Mouse (Mus musculus) embryonic fibroblast, embryonic 13.5 days (primary cell): ENCODE measurements around the gene Klf7. TPM values are rescaled to one million over a fixed set of nuclear protein-coding genes. Genes with fewer than 3 reads are reported as not detected.

Experiments used
- H3K27ac ChIP-seq: 2 replicates; pipeline ENCODE4 v1.5.1; 2012; ENCODE audit warnings: low read length, control low read depth, inconsistent platforms; ENCODE audit not compliant: insufficient read depth
- H3K4me1 ChIP-seq: 2 replicates; pipeline ENCODE4 v1.6.1; 2011; ENCODE audit warnings: low read length; ENCODE audit not compliant: control insufficient read depth, insufficient read depth
- H3K4me3 ChIP-seq: 2 replicates; pipeline ENCODE4 v1.5.1; 2011; ENCODE audit warnings: mild to moderate bottlenecking, control low read depth, low read length; ENCODE audit not compliant: insufficient read depth
- CTCF ChIP-seq: IDR thresholded peaks from 2 replicates; pipeline ENCODE4 v1.5.1; 2011; ENCODE audit warnings: mild to moderate bottlenecking, control low read depth, low read length, moderate library complexity, borderline replicate concordance; ENCODE audit not compliant: insufficient read depth
- POLR2A ChIP-seq: IDR thresholded peaks from 2 replicates; pipeline ENCODE4 v1.6.1; 2011; ENCODE audit warnings: low read depth, mild to moderate bottlenecking, control low read depth, low read length, moderate library complexity
- polyA plus RNA-seq: library from polyadenylated mRNA; stranded (reverse); fragments of >200 nt; gene quantifications from 2 replicates; pipeline ENCODE4 v1.2.4, GENCODE M21; 2011; ENCODE audit warnings: low read depth; ENCODE audit not compliant: missing spikeins, insufficient read length

Klf7 gene
- polyA plus RNA-seq, 1 experiment: 34.3 TPM

DNA sequence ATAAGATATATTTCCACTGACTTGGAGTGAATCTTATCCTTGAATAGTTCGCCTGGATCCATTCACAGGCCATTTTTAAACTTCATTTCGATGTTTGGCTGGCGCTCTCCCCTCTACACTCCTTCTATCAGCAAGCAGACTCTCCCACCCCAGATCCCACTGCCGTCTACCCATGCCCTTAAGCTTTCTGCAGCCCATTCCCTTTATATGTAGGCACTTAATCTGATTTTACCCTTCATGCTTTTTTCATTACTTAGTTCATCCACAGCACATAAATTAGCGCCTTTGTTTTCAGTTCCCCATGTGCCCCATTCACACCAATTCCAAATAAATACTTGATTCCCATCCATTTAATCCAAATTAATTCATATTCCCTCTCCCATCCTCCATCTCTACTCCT is 48.0 kb downstream of the Klf7 start:
- H3K27ac ChIP-seq: no peak overlapping the region
- no peak overlapping the region for H3K4me3 ChIP-seq
- TF ChIP-seq CTCF: no peak
- no peak for TF ChIP-seq POLR2A
- no peaks in the 10 kb centered on the region for H3K4me1 ChIP-seq

DNA sequence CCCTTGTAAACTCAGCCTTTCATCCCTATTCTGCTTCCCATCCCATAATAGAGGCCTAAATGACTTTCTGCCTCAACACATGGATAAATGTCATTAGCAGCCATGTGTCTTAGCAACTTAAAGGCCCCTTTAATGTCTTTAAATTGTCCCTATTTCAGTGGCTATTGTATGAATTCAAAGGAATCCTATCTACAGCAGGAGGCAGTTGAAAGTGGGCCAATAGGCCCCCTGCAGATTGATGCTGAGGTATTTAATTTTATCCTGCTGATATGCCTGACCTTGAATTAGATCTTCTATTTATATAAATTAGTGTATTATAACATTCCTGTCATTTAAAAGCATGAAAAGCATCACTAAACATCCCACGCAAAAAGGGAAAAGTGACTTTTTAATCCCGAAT is 51.1 kb downstream of the Klf7 start:
- no peaks in the 10 kb centered on the region for H3K4me1 ChIP-seq
- no peak overlapping the region for H3K4me3 ChIP-seq
- H3K27ac ChIP-seq: no peak overlapping the region
- TF ChIP-seq CTCF (no peak), POLR2A (no peak)

DNA sequence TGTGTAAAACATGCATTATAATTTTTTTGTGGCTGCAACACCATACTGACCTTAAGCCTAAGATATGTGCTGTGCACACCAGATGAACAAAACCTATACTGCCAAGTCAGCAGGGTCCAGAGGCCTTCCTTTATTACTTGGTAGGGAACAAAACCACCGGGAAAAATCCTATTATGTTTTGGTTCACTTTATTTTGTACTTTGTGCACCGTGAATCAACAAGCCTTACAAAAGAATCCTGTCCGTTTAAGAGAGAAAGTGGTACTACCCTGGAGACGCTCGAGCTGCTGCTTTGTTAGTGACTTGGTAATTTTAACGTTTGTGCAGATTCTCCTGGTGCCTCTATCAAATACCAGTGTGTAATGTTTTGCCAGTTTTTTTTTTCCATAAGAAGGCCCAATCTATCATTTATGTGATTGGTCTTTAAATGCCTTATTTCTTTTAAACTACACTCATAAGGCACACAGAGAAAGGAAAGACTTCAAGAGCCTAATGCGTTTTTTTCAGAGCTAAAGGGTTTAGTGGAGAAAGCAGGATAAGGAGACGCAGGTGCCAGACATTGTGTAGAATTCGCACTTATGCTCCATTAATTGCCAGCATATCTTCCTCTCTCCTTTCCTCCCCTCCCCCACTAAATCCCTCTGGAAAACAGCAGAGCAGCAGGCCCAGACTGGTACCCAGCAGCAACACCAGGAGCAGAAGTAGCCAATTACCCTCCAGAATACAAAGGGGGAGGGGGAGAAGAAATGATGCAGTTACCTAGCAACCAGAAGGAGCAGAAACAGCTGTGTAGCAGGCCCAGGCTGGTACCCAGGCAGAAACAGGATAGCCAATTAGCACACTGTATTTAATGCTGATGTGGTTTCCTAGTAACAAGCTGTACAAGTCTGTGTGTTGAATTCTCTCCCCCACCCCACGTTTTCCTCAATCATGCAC is 55.5 kb downstream of the Klf7 start:
- TF ChIP-seq POLR2A (no peak), CTCF (no peak)
- no peak overlapping the region for H3K27ac ChIP-seq
- H3K4me3 ChIP-seq: no peak overlapping the region
- H3K4me1 ChIP-seq: no peaks in the 10 kb centered on the region

DNA sequence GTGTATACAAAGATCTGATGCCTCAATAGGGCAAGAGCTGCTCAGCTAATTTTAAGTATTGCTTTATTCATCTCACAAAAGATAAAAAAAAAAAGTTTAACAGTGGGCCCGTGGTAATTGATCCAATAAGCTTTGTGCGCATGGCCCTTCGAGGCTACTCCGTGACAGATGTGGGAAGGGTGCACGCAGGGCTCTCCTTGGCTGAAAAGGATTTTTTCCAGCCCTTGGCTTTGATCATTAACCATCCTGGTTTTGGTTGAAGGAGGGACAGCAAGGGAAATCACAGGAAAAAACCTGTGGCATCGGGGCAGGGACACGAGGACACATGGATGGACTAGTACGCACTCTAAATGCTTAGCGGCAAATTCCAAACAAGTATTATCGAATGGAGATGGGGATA is 60.6 kb downstream of the Klf7 start:
- Histone ChIP-seq H3K27ac (no peak overlapping the region), H3K4me3 (no peak overlapping the region), H3K4me1 (no peaks in the 10 kb centered on the region)
- TF ChIP-seq POLR2A (no peak), CTCF (no peak)

DNA sequence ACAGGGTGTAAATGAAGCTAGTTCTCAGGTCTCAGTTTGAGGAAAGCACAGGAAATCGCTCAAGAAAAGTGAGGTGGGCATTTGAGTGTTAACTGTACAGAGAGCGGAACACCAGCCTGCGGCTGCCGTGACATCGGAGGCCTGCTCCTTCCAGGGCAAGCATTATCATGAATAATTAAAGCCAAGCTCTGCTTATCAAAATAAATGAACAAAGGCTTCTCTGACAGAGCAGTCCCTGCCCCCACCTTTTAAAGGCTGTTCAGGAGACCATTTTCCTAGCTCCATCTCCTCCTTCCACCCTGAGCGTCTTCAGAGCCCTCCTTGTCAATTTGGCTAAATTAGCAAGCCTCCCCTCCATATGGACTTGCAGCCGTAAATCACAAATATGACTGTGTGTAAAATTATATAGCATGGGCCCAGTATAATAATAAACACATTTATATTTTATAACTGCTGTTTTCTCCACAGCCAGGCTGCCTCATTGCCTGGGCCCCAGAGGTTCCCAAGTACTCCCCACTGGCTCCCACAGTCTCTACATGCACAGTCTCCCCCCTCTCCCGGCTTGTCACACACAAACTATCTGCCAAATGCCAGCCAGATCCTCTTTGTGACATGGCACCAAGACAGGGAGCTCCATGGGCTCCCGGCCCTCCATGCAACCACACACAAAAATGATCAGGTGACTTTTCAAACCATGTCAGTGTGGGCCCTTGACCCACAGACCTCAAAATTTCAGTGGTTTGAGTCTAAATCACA is 61.2 kb downstream of the Klf7 start:
- no peak overlapping the region for H3K4me3 ChIP-seq
- H3K27ac ChIP-seq: no peak overlapping the region
- TF ChIP-seq CTCF (no peak), POLR2A (no peak)
- H3K4me1 ChIP-seq: no peaks in the 10 kb centered on the region

DNA sequence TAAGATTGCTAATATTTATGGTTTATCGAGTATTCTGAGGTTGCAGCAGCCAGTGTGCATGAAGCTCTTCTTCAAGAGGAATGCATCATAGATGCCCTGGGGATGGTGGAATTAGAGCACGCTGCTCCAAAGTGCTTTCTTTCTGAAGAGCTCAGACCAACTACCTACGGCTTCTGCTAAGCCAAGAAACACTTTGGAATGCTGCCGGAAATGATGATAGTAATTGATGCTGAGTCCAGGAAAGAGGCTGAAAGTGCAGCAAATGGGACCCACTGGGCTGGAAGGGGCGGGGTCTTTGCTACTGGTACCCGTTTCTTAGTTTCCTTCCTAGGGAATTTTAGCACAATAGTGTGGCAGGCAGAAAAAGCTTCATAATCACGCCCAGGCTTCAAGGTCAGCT is 62.0 kb downstream of the Klf7 start:
- TF ChIP-seq POLR2A: no peak
- TF ChIP-seq CTCF: no peak
- no peak overlapping the region for H3K27ac ChIP-seq
- H3K4me1 ChIP-seq: no peaks in the 10 kb centered on the region

DNA sequence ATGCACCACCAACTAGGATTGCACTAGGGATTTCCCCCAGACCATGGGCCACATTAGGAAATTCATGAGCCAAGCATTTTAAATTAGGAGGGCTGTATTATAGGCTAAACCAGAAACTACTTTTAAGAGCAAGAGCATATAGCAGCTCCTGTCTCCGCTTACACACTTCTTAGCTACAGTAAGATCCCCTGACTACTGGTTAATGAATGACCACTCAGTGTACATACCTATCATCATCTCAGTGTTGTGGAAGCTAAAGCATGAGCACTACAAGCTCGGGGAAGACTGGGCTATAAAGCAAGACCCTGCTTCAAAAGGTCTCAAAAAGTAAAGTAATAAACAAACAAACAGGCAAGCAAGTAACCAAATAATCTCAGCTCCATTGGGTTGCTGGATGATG is 65.5 kb downstream of the Klf7 start:
- Histone ChIP-seq H3K4me3 (no peak overlapping the region), H3K4me1 (0 out of 2 replicates have a peak, but pooled peaks cover 3% of the 10 kb centered on the region), H3K27ac (no peak overlapping the region)
- no peak for TF ChIP-seq POLR2A

More for the DNA sequence above, 62.0 kb downstream of the Klf7 start:
- H3K4me3 ChIP-seq: no peak overlapping the region

DNA sequence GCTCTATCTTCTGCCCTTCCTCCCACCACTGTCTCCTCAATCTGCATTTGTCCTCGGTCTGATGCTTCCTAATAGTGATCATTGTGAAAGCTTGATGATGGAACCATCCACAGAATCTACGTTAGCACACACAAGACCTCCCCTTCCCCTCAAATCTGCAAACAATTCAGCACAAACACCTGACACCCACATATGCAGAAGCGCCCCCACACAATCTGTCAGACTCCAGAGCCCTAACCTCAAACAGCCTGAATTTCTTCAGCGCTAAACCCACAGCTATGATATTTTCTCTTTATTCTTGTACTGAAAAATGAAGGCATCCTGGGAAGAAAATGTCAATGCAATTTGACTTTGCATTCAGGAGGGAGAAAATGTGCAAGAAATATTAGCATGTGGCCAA is 66.1 kb downstream of the Klf7 start:
- TF ChIP-seq CTCF: no peak
- no peak for TF ChIP-seq POLR2A
- Histone ChIP-seq H3K4me3 (no peak overlapping the region), H3K27ac (no peak overlapping the region), H3K4me1 (0 out of 2 replicates have a peak, but pooled peaks cover 3% of the 10 kb centered on the region)

DNA sequence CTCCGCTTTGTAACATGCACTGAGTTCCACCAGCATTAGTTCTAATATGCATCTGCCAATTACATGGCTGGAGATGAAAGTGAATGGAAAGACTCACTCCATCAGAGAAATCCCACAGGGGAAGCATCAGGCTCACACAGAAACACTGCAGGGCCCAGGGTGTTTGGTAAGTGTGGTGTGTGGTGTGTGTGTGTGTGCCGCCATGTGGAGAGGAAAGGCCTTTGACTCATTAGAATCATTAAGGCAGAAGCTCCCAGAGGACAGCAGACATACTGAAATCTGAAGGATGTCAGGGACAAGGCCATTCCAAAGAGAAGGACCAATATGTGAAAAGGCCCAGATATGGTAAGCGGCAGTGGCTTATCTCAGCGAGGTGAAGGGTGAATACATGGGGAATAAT is 66.9 kb downstream of the Klf7 start:
- H3K4me1 ChIP-seq: 0 out of 2 replicates have a peak, but pooled peaks cover 3% of the 10 kb centered on the region
- TF ChIP-seq POLR2A (no peak), CTCF (no peak)
- H3K4me3 ChIP-seq: no peak overlapping the region
- no peak overlapping the region for H3K27ac ChIP-seq

DNA sequence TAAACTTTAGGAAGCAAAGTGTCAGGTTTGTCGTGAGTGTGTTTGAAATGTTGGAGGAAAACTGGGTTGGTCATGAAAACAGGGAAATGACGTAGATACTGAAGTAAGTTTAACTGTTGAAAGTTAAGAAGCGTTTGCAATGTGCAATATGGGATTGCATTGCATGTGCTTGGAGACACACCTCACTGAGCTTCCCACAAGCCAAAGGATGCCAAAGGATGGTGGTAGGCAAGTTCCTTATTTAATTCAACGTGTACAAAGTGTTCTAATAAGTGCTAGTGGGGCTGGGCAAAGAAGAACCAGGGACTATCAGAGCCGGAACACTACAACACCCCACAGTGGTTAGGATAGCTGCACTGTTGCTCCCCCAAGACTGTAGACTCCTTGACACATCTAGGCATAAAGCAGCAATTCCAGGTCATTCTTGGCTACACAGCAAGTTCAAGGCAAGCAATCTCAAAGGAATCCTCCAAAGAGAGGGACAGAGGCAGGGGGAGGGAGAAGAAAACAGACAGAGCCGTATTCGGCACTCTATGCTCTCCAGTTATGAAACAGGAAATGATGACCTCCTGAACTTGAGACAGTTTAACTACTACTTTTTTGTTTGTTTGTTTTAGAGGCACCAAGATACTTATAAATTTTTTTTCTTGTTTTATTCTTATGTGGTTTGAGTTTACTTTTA is 69.9 kb downstream of the Klf7 start:
- 0 out of 2 replicates have a peak, but pooled peaks cover 3% of the 10 kb centered on the region for H3K4me1 ChIP-seq
- H3K4me3 ChIP-seq: no peak overlapping the region
- TF ChIP-seq POLR2A (no peak), CTCF (no peak)
- no peak overlapping the region for H3K27ac ChIP-seq
